Mouse (Mus musculus) limb, embryonic 13.5 days (tissue): ENCODE measurements at regions not wholly inside any gene's neighbourhood (a gene's known extent, or its start where the extent isn't known, plus 50 kb on each side); places are given as distances from the start of the nearest gene placed in this dataset.
A peak's percentile ranks its signal among the peaks of the same experiment; 100 is the strongest.

ENCODE experiments used
- ATAC-seq: fragments of 200-750 bp; cut with Nextera tagmentation; 2 replicates; pipeline ENCODE4 v1.8.0; 2017; ENCODE audit warnings: low read depth, moderate number of reproducible peaks, moderate TSS enrichment; ENCODE audit not compliant: low FRiP score
- H3K27ac ChIP-seq: fragments of 300-500 bp; sonication (generic); 2 replicates; pipeline ENCODE4 v1.5.1; 2015; ENCODE audit warnings: inconsistent platforms, mild to moderate bottlenecking, moderate library complexity
- H3K27me3 ChIP-seq: fragments of 300-500 bp; sonication (generic); 2 replicates; pipeline ENCODE4 v1.6.1; 2015; ENCODE audit warnings: mild to moderate bottlenecking, inconsistent platforms
- H3K36me3 ChIP-seq: fragments of 300-500 bp; sonication (generic); 2 replicates; pipeline ENCODE4 v1.6.1; 2015; ENCODE audit warnings: inconsistent platforms, mild to moderate bottlenecking, moderate library complexity
- H3K4me1 ChIP-seq: fragments of 300-500 bp; sonication (generic); 2 replicates; pipeline ENCODE4 v1.6.1; 2015; ENCODE audit warnings: inconsistent platforms
- H3K4me2 ChIP-seq: fragments of 300-500 bp; sonication (generic); replicated peaks from 2 replicates; pipeline ENCODE4 v1.6.1; 2015; ENCODE audit warnings: inconsistent platforms, mild to moderate bottlenecking, moderate library complexity
- H3K4me3 ChIP-seq: fragments of 300-500 bp; sonication (generic); 2 replicates; pipeline ENCODE4 v1.5.1; 2015; ENCODE audit warnings: moderate library complexity, mild to moderate bottlenecking, inconsistent platforms
- H3K9ac ChIP-seq: fragments of 300-500 bp; sonication (generic); 2 replicates; pipeline ENCODE4 v1.6.1; 2015; ENCODE audit warnings: mild to moderate bottlenecking, inconsistent platforms
- H3K9me3 ChIP-seq: fragments of 300-500 bp; sonication (generic); 2 replicates; pipeline ENCODE4 v1.6.1; 2016; ENCODE audit warnings: inconsistent platforms
- WGBS: fragments of 180-500 bp; shearing (Covaris S2); methylation state at CpG from one replicate; pipeline ENCODE4 v1.1.7; 2015; 5-methylcytosine and 5-hydroxymethylcytosine counted together

DNA sequence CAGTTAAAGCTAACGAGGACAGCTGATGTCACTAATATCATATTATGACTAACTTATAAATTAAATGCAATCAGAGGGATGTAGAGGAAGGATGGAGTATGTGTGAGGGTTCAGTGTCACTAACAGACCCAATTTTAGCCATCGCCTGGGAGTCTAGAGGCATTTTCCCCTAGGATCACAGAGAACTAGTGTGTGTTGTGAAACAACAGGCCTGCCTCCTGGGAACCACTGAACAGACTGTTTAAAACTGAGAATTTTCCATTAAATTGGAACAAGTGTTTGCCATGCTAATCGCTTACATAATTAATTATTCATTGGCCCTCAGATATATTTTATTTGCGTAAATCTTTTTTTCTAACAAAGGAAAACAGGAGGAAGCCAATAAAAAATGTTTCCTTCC, 185.5 kb upstream of the Gm5148 start:
- no peaks in the 10 kb centered on the region for H3K9me3 ChIP-seq
- no peaks in the 10 kb centered on the region for H3K36me3 ChIP-seq
- no peak overlapping the region for H3K27ac ChIP-seq
- H3K4me3 ChIP-seq, result no peak overlapping the region
- H3K4me1 ChIP-seq, result peaks cover 17% of the 10 kb centered on the region
- 91% methylated on average over 4 of the region's 4 CpGs for WGBS
- no peak for ATAC-seq
- no peaks in the 10 kb centered on the region for H3K27me3 ChIP-seq
- H3K9ac ChIP-seq, result no peak overlapping the region
- no peak overlapping the region for H3K4me2 ChIP-seq

DNA sequence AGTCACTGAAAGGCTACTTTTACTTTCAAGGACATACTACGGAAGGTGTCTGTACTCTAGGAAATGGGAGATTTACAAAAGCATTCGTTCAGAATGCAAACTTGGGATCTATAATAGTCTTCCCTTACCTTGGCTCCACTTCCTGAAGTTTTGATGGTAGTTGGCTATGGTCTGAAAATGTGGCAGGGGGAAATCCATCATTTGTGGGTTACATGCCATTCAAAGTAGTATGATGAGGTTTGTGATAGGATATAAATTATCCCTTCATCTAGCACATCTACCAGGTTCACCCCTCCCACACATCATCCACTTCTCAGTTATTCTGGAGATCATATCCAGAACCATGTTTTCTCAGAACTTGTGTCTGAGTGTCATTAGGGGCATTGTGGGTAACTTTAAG, 184.7 kb upstream of the Gm5148 start:
- Histone ChIP-seq H3K27me3 (no peaks in the 10 kb centered on the region), H3K4me1 (peaks cover 17% of the 10 kb centered on the region), H3K36me3 (no peaks in the 10 kb centered on the region), H3K9ac (no peak overlapping the region), H3K4me2 (no peak overlapping the region), H3K4me3 (no peak overlapping the region), H3K9me3 (no peaks in the 10 kb centered on the region), H3K27ac (no peak overlapping the region)
- WGBS, result 91% methylated on average over 2 of the region's 2 CpGs
- no peak for ATAC-seq

GRCm38 (mm10) chr3:37908456-37908855, 184.2 kb upstream of the Gm5148 start:
- ATAC-seq, result no peak
- H3K9me3 ChIP-seq, result no peaks in the 10 kb centered on the region
- 70% methylated on average over 6 of the region's 6 CpGs for WGBS

DNA sequence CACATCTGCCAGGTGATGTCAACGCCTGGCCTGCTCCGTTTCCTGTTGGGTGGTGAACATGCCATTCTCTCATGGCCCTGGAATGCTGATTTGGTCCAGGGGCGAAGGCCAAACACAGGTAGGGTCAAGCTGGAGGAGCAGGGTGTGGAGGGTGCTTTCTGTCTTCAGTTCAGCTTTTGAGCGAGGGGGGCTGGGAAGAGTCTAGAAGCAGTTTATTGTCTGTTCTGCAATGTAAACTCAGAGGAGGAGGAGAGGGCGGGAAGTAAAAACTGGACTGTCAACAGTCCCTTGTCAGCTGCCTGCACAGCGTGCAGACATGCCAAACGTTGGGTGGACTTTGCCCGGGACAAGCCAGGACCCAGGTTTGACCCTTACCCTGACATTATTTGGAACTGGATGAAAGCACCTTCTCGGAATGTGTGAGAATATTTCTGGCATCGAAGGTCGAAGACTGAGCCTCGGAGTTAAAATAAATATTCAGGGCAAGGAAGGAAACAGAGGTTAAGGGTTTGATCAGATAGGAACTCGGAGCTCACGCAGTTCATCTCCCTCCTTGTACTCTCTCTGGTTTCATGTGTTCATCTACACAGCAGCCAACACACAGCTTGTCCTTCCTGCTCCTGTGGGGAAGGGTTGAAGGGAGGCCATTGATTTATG, 183.3 kb upstream of the Gm5148 start:
- Histone ChIP-seq H3K4me2 (no peak overlapping the region), H3K4me3 (no peak overlapping the region), H3K9ac (no peak overlapping the region), H3K36me3 (no peaks in the 10 kb centered on the region), H3K9me3 (no peaks in the 10 kb centered on the region), H3K4me1 (peaks cover 17% of the 10 kb centered on the region), H3K27ac (peak overlapping the region; percentile 29), H3K27me3 (no peaks in the 10 kb centered on the region)
- WGBS, result 33% methylated on average over 14 of the region's 14 CpGs
- ATAC-seq, result peak; percentile 68

More at GRCm38 (mm10) chr3:37908456-37908855, 184.2 kb upstream of the Gm5148 start:
- Histone ChIP-seq H3K4me3 (no peak overlapping the region), H3K4me1 (peaks cover 17% of the 10 kb centered on the region), H3K36me3 (no peaks in the 10 kb centered on the region), H3K27ac (no peak overlapping the region), H3K9ac (no peak overlapping the region), H3K27me3 (no peaks in the 10 kb centered on the region), H3K4me2 (no peak overlapping the region)

GRCm38 (mm10) chr3:37906806-37907251, 182.5 kb upstream of the Gm5148 start:
- peak overlapping the region; percentile 17; the same call in 1 of the 2 replicates for H3K27ac ChIP-seq
- no peaks in the 10 kb centered on the region for H3K36me3 ChIP-seq
- ATAC-seq, result peak; percentile 73
- no peaks in the 10 kb centered on the region for H3K27me3 ChIP-seq
- H3K4me1 ChIP-seq, result peaks cover 17% of the 10 kb centered on the region
- no peak overlapping the region for H3K4me3 ChIP-seq
- no peaks in the 10 kb centered on the region for H3K9me3 ChIP-seq
- H3K9ac ChIP-seq, result no peak overlapping the region
- no peak overlapping the region for H3K4me2 ChIP-seq
- WGBS, result 7% methylated on average over 5 of the region's 5 CpGs

- Histone ChIP-seq H3K4me2 (no peak overlapping the region), H3K9me3 (no peaks in the 10 kb centered on the region), H3K27ac (no peak overlapping the region), H3K9ac (no peak overlapping the region), H3K27me3 (no peaks in the 10 kb centered on the region), H3K4me1 (peaks cover 17% of the 10 kb centered on the region), H3K4me3 (no peak overlapping the region), H3K36me3 (no peaks in the 10 kb centered on the region)
- no peak for ATAC-seq
- WGBS, result 75% methylated on average over 3 of the region's 3 CpGs
Observed at GRCm38 (mm10) chr3:37904188-37904587, 179.9 kb upstream of the Gm5148 start.

- Histone ChIP-seq H3K4me2 (no peak overlapping the region), H3K4me3 (no peak overlapping the region), H3K27me3 (no peaks in the 10 kb centered on the region), H3K4me1 (peaks cover 15% of the 10 kb centered on the region), H3K9me3 (no peaks in the 10 kb centered on the region), H3K27ac (no peak overlapping the region), H3K36me3 (no peaks in the 10 kb centered on the region), H3K9ac (no peak overlapping the region)
- WGBS, result 62% methylated on average over 3 of the region's 3 CpGs
- ATAC-seq, result no peak
Observed at GRCm38 (mm10) chr3:37903482-37903881, 179.2 kb upstream of the Gm5148 start.

DNA sequence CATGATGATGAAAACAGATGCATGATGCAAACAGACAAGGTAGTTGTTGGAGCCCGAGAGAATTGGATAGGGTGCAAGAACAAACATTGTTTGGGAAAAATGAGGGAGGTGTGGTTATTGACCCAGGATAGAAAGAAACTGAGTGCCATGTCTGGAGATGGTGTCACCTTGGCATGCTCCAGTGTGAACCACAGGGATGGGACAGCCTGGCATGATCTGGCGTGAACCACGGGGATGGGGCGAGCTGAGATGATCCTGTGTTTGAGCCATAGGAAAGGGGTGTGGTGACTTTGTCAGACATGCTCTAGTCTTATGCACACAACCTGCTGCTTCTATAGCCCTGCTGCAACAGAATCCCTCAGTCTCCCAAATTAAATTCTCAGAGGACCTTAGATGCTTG, 178.7 kb upstream of the Gm5148 start:
- 88% methylated on average over 4 of the region's 4 CpGs for WGBS
- Histone ChIP-seq H3K4me2 (no peak overlapping the region), H3K9ac (no peak overlapping the region), H3K27ac (no peak overlapping the region), H3K4me3 (no peak overlapping the region), H3K27me3 (no peaks in the 10 kb centered on the region), H3K36me3 (no peaks in the 10 kb centered on the region), H3K9me3 (no peaks in the 10 kb centered on the region), H3K4me1 (peaks cover 15% of the 10 kb centered on the region)
- ATAC-seq, result no peak

DNA sequence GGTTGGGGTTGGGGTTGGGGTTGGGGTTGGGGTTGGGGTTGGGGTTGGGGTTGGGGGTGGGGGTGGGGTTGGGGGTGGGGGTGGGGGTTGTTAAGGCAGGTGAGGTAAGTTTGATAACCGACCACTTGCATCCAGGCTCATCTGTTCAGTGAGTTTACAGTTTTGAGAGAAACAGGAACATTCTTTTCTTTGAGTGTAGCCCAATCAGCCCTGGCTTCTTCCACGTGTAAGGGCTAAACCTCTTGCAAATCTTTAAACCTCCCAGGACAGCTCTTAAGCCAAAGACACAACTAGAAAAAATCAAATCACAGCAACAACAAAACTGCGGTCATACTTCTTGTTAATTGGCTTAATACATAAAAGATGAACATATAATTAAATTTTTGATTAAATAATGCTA, 173.1 kb upstream of the Gm5148 start:
- no peak for ATAC-seq
- Histone ChIP-seq H3K27me3 (no peaks in the 10 kb centered on the region), H3K9me3 (no peaks in the 10 kb centered on the region), H3K9ac (no peak overlapping the region), H3K36me3 (no peaks in the 10 kb centered on the region), H3K27ac (no peak overlapping the region), H3K4me2 (peak overlapping the region; percentile 58), H3K4me3 (no peak overlapping the region), H3K4me1 (peaks cover 27% of the 10 kb centered on the region)
- 24% methylated on average over 3 of the region's 3 CpGs for WGBS

GRCm38 (mm10) chr3:37896821-37897311, 172.6 kb upstream of the Gm5148 start:
- Histone ChIP-seq H3K36me3 (no peaks in the 10 kb centered on the region), H3K9me3 (no peaks in the 10 kb centered on the region), H3K27ac (peak overlapping the region; percentile 44; the same call in 1 of the 2 replicates), H3K4me3 (peak overlapping the region; percentile 26), H3K4me2 (peak overlapping the region; percentile 58), H3K27me3 (no peaks in the 10 kb centered on the region), H3K9ac (peak overlapping the region; percentile 40; the same call in 1 of the 2 replicates), H3K4me1 (peaks cover 27% of the 10 kb centered on the region)
- WGBS, result 2% methylated on average over 17 of the region's 17 CpGs
- peak; percentile 90 for ATAC-seq

DNA sequence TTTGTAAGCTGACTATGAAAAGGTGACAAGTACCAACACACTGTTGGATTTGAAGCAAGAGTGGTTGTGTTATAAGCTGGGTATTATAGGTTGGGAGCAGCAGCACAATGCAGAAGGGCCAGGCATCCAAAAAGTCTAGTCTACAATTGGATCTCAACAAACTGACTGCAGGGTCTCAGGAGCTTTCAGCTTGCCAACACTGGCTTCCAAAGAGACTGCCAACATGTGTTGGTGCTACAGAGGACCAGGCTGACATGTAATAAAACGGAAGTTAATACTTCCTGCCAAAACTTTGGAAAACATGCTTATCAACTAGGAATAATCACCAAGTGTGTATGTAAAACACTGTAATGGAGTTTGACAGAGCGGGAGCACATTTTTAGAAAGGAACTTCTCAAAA, 170.3 kb upstream of the Gm5148 start:
- WGBS, result 40% methylated on average over 2 of the region's 2 CpGs
- H3K9me3 ChIP-seq, result no peaks in the 10 kb centered on the region
- ATAC-seq, result no peak
- H3K9ac ChIP-seq, result no peak overlapping the region
- peaks cover 27% of the 10 kb centered on the region for H3K4me1 ChIP-seq
- H3K27ac ChIP-seq, result 0 out of 2 replicates have a peak overlapping the region, but pooled peaks have one; percentile 28
- no peaks in the 10 kb centered on the region for H3K27me3 ChIP-seq
- H3K36me3 ChIP-seq, result no peaks in the 10 kb centered on the region
- H3K4me3 ChIP-seq, result no peak overlapping the region
- H3K4me2 ChIP-seq, result no peak overlapping the region

DNA sequence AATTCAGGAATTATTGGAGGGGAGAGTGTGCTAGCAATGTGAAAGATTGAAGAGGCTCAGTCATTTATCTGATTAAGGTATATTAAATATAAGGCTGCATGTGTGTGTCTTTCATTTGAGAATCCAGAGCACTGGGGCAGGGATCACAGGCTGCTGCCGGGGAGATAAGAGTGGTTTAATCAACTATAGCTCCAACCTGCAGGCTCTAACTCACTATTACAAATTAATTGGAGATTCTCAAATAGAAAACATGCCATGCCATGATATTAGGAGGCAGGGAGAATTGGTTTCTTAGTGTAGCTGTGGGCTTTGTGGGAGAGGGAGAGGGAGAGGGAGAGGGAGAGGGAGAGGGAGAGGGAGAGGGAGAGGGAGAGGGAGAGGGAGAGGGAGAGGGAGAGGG, 165.9 kb upstream of the Gm5148 start:
- no peak overlapping the region for H3K27ac ChIP-seq
- no peaks in the 10 kb centered on the region for H3K27me3 ChIP-seq
- H3K36me3 ChIP-seq, result no peaks in the 10 kb centered on the region
- peaks cover 13% of the 10 kb centered on the region for H3K4me1 ChIP-seq
- WGBS, result 75% methylated on average over 1 of the region's 1 CpGs
- H3K9ac ChIP-seq, result no peak overlapping the region
- no peak for ATAC-seq
- no peak overlapping the region for H3K4me3 ChIP-seq
- H3K4me2 ChIP-seq, result no peak overlapping the region
- no peaks in the 10 kb centered on the region for H3K9me3 ChIP-seq

DNA sequence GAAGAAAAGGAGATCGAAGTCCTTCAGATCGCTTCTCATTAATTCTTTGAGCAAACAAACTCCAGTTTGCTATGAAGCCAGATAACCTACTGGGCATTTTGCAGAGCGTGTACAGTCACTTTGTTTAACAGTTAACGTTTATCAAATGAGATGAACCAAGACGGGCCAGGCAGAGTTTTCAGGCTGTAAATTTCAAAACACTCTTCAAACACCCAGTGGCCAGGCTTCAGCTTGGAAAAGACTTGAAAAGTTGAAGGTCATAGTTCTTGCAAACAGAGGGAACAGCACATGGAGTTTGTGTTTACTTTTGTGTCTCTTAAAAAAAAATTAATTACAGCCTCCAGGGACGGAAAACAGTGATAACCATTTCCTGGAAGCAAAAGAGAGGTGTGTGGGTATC, 164.2 kb upstream of the Gm5148 start:
- WGBS, result 47% methylated on average over 6 of the region's 6 CpGs
- Histone ChIP-seq H3K4me1 (0 out of 2 replicates have a peak, but pooled peaks cover 4% of the 10 kb centered on the region), H3K27me3 (no peaks in the 10 kb centered on the region), H3K9me3 (no peaks in the 10 kb centered on the region), H3K27ac (no peak overlapping the region), H3K4me3 (no peak overlapping the region), H3K4me2 (no peak overlapping the region), H3K36me3 (no peaks in the 10 kb centered on the region), H3K9ac (no peak overlapping the region)
- no peak for ATAC-seq
